In the genomic region with DNA sequence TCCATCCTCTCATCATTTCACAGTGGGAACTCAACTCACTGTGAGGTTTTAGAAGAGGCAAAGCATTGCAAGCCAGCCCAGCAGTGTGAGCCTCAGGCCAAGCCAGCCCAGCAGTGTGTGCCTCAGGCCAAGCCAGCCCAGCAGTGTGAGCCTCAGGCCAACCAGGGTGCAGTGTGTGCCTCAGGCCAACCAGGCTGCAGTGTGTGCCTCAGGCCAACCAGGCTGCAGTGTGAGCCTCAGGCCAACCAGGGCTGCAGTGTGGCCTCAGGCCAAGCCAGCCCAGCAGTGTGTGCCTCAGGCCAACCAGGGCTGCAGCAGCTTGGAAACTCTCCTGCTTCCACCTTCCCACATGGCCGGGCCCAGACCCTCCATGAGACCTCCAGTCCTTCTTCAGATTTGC, we compare ENCODE assay signal across 8 mouse cellular contexts.
DNase-seq lines count a peak whose midpoint lies in the region; ATAC-seq and TF ChIP-seq lines count a peak whose summit lies in the region.
"Had no signal": no experiment of that assay in that cellular context is flagged by ENCODE, and none has a peak within 500 bp of the region (broad histone marks: within the 10 kb centered on the region; RNA-seq: fewer than 3 reads in every experiment).

No protein-coding gene starts in this region.

- DNase-seq in kidney, adult 18-20 months: no peak
- peak; percentile 62 for DNase-seq in embryo, embryonic 10.5 days (ENCODE audit: low spot score)
- DNase-seq in heart, postnatal 10 days: peak; percentile 60 to 75
- no peak for DNase-seq in neural tube, embryonic 10.5 days (ENCODE audit: extremely low spot score, low spot score)
- DNase-seq in layer of hippocampus, adult 2 months (ENCODE audit: low spot score in 2 of 2): no peak

- no peaks in the 10 kb centered on the region for H3K36me3 ChIP-seq in kidney, embryonic 14.5 days (ENCODE audit: control insufficient read depth, insufficient read depth, low read length)
- no peaks in the 10 kb centered on the region for H3K36me3 ChIP-seq in midbrain, embryonic 16.5 days (ENCODE audit: control insufficient read depth, insufficient read depth, low read length)

- ATAC-seq in kidney, embryonic 14.5 days (ENCODE audit: low FRiP score, low TSS enrichment): peak; percentile 66
- ATAC-seq in midbrain, embryonic 16.5 days: peak; percentile 27; the same call in 1 of the 2 replicates

- no peaks in the 10 kb centered on the region for H3K9me3 ChIP-seq in kidney, embryonic 14.5 days (ENCODE audit: control insufficient read depth, low read length)
- H3K9me3 ChIP-seq in midbrain, embryonic 16.5 days (replicated peaks; ENCODE audit: control insufficient read depth, low read length, poor library complexity, severe bottlenecking): no peaks in the 10 kb centered on the region

- intact Hi-C loops in heart, postnatal 10 days (cut with DNase I): loop anchor here (5.0 kb wide), 1 partner anchor 225 kb away; a partner anchor contains a TSS

- H3K4me2 ChIP-seq in kidney, embryonic 14.5 days (replicated peaks; ENCODE audit: low read depth, low read length): no peak overlapping the region
- no peak overlapping the region for H3K4me2 ChIP-seq in midbrain, embryonic 16.5 days (ENCODE audit: low read length)

- no peak overlapping the region for H3K27ac ChIP-seq in kidney, embryonic 14.5 days (ENCODE audit: low read depth, low read length)
- no peak overlapping the region for H3K27ac ChIP-seq in midbrain, embryonic 16.5 days (ENCODE audit: low read length)
- H3K27ac ChIP-seq in layer of hippocampus, adult 2 months: no peak overlapping the region
- H3K27ac ChIP-seq: macrophage had no signal

- TF ChIP-seq CTCF in layer of hippocampus, adult 2 months (conservative IDR thresholded peaks at IDR 0.05): no peak

- no peak overlapping the region for H3K4me3 ChIP-seq in kidney, embryonic 14.5 days (ENCODE audit: low read length)
- H3K4me3 ChIP-seq in midbrain, embryonic 16.5 days (ENCODE audit: low read depth, low read length): no peak overlapping the region
- no peak overlapping the region for H3K4me3 ChIP-seq in layer of hippocampus, adult 2 months

- no peaks in the 10 kb centered on the region for H3K27me3 ChIP-seq in kidney, embryonic 14.5 days (ENCODE audit: control insufficient read depth, insufficient read depth, low read length)
- H3K27me3 ChIP-seq in midbrain, embryonic 16.5 days (ENCODE audit: control insufficient read depth, insufficient read depth, low read depth, low read length): no peaks in the 10 kb centered on the region; the same call in 1 of the 2 replicates

- 54% methylated on average over 1 of the region's 1 CpGs for WGBS in kidney, embryonic 14.5 days
- 86% methylated on average over 1 of the region's 1 CpGs for WGBS in midbrain, embryonic 16.5 days

- no peak overlapping the region for H3K9ac ChIP-seq in kidney, embryonic 14.5 days (ENCODE audit: low read depth, low read length)
- H3K9ac ChIP-seq in midbrain, embryonic 16.5 days (ENCODE audit: low read depth, low read length): no peak overlapping the region

- peaks cover 26% of the 10 kb centered on the region for H3K4me1 ChIP-seq in kidney, embryonic 14.5 days (ENCODE audit: control insufficient read depth, insufficient read depth, low read length)
- peaks cover 9% of the 10 kb centered on the region; the same call in 1 of the 2 replicates for H3K4me1 ChIP-seq in midbrain, embryonic 16.5 days (ENCODE audit: control insufficient read depth, insufficient read depth, low read length)

Comparison
In these comparisons a context has a peak if more than half of its experiments do, and no peak if none do; other contexts are left out.
1. DNase-seq: peak in embryo, embryonic 10.5 days (single experiment) and heart, postnatal 10 days (2 of 2); none in kidney, adult 18-20 months (single experiment), neural tube, embryonic 10.5 days (single experiment) and layer of hippocampus, adult 2 months (0 of 2).